Mouse (Mus musculus) inflammation-experienced regulatory T-cells (primary cell): ENCODE measurements around the gene AC124502.3. TPM values are rescaled to one million over a fixed set of nuclear protein-coding genes. Genes with fewer than 3 reads are reported as not detected.

Source experiments
- polyA plus RNA-seq, 2 experiments: library from polyadenylated mRNA; unstranded; fragments of 100-300 nt; shearing (Covaris generic); gene quantifications; one replicate each; pipeline ENCODE4 v1.2.1; 2017

Gene AC124502.3
- 1 to 10 TPM; 2.4 to 8.5 TPM for polyA plus RNA-seq

DNA sequence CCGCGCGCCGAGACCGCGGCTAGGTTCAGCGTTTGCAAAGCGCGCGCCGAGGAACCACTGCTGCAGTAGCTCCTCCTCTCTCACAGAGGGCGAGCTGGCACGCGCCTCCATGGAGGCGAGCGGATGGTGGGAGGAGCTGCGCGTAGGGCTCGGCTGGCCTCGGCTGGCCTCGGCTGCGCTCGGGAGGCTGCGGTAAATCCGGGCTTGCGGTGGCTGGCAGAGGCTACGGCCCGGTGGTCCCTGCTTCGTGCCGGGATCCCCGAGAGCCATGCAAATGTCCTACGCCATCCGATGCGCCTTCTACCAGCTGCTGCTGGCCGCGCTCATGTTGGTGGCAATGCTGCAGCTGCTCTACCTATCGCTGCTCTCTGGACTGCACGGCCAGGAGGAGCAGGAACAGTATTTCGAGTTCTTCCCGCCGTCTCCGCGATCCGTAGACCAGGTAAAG lies at the start of gene AC124502.3, which contains the start of gene B4gat1:
AC124502.3 (plus strand) TSS at position 183 of the 448 bp plus-strand sequence.
B4gat1 (plus strand) TSS at position 118 of the 448 bp plus-strand sequence.

DNA sequence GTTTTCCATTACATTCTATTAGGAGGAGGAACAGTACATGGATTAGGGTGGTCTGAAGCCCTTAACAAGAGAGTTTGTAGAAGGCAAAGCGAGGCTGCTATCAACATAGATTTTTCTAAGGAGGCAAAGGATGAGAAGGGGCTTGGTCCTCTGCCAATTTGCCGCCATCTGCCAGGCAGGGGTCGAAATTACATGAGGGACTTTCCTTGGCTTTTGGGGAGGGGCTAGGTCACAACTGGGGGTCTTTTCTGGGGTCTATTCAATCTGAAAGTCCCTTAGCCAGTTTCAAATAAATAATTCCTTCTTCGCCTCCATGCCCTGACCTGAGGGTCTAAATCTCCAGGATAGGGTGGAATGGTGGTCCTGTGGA lies 48.5 kb upstream of the AC124502.3 start, which contains the start of gene Npas4:
Npas4 (minus strand) TSS at position 61 of the 370 bp plus-strand sequence.

DNA sequence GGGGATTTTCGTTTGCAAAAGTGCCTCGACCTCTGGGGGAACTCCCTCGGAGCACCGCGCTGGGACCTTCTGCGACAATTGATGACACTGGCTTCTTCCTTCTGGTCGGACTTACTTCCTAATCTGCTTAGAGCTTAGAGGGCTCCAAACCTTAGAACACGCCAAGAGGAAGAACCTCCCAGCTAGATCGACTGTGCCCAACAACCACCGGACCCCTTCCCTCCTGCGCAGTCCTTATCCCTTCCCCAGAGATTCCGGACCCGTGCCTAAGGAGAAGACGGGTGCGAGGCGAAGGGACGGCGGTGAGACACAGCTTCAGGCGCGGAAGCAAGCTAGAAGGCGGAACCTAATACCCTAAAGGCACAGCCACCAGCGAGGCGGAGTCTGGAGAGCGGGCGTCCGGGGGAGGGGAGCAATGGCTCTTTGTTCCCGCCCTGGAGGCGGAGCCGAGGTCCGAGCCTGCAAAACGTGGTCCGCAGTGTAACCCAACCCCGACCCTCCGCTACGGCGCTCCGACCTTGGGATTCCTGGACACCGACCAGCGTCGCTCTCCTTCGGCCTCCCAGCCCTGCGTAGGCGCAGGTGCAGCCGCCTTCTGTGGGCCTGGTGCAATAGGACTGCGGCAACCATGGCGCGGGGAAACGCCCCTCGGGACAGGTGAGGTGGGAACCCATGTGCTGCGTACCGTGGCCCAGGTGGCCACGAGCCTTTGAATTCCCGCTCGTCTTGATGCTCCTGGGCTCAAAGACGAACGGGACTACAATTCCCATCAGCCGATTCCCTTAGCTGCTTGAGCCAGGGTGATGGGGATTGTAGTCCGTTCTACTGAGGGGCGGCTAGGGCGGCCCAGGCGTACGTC lies 14.8 kb upstream of the AC124502.3 start, which contains the start of gene Slc29a2:
Slc29a2 (plus strand) TSS at position 240 of the 859 bp plus-strand sequence.

DNA sequence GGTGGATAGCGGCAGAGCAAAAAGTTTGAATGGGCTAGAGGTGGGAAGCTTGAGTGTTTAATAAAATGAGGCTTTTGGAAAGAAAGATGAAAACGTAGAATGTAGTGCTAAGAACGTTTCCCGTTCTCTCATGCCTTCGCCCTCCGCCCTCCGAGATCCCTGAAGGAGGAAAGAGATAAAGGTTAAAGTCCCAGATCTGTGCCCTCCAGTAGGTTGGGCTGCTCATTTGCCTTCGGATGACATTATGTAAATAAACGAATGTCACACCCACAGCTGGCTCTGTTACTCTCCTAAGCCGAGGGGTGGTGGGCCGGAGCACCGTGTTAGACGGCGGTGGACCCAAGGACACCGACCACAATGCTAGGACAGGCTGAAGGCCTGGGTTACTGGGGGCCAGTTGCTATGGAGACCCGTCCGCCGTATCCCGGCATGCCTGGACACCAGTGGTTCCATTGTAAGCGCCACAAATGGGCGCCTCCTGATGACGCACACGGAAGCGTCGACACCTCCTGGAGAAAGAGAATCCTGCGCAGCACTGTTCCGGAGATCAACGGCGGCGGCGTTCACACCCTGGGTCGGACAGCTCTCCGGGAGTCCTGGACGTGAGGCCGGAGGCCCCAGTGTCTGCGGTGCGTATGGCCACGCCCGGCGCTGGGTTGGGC lies 2.3 kb downstream of the AC124502.3 start, which contains the start of gene Brms1:
Brms1 (plus strand) TSS at position 493 of the 662 bp plus-strand sequence.

DNA sequence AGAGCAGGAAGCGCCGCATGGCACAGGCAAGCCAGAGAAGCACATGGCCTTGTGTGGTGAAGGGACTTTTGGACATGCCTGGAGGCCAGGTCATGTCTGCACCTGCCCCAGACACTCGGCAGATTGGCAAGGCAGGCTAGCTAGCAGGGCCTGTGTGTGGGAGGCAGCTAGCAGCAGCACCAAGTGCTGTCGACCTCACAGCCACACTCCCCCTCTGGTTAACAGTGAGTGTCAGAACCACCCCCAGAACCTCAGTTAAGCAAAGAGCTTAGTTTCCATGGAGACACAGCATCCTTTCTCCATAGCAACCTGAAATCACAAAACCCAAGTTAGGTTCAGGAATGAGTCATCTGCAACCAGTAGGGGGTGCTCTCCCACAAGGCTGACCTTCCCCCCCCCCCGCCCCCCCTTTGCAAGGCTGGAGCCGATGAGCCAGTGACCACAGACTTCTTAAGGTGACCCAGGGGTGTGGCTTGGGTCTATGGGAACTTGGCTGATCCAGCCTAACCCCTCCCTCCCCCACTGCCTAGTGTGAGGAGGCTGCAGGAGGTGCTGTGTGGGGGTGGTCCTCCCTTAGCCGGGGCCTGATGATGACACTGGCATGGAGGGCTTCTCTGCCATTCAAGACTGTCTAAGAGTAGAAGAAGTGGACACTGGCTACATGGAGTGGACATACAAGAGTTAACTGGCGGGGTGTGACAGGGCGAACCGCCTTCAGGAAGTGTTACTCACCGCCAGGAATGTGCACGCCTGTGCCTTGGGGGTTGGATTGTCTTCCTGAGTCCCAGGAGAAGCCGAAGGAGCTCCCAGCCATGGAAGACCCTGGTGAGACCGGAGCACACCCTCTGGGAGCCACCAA lies 11.6 kb downstream of the AC124502.3 start, which contains the start of gene Rin1:
Rin1 (plus strand) TSS at position 435 of the 859 bp plus-strand sequence.

DNA sequence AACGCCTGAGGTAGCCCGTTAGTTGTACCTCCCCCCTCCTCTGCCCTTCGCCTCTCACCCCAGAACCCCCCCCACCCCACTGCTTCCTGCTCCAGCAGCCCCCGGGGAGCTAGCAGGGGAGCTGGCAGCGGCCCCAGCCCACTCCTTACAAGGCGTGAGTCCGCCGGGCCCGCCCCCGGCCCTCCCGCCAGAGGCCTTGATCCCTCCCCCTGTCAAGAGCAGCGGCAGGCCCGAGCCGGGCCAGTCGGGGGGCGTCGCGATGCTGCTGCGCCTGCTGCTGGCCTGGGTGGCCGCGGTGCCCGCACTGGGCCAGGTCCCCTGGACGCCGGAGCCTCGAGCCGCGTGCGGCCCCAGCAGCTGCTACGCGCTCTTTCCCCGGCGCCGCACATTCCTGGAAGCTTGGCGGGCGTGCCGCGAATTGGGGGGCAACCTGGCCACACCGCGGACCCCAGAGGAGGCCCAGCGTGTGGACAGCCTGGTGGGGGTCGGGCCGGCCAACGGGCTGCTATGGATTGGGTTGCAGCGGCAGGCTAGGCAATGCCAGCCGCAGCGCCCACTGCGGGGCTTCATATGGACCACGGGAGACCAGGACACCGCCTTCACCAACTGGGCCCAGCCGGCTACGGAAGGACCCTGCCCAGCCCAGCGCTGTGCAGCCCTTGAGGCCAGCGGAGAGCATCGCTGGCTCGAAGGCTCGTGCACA lies 29.3 kb downstream of the AC124502.3 start, which contains the start of gene Cd248:
Cd248 (plus strand) TSS at position 212 of the 703 bp plus-strand sequence.

DNA sequence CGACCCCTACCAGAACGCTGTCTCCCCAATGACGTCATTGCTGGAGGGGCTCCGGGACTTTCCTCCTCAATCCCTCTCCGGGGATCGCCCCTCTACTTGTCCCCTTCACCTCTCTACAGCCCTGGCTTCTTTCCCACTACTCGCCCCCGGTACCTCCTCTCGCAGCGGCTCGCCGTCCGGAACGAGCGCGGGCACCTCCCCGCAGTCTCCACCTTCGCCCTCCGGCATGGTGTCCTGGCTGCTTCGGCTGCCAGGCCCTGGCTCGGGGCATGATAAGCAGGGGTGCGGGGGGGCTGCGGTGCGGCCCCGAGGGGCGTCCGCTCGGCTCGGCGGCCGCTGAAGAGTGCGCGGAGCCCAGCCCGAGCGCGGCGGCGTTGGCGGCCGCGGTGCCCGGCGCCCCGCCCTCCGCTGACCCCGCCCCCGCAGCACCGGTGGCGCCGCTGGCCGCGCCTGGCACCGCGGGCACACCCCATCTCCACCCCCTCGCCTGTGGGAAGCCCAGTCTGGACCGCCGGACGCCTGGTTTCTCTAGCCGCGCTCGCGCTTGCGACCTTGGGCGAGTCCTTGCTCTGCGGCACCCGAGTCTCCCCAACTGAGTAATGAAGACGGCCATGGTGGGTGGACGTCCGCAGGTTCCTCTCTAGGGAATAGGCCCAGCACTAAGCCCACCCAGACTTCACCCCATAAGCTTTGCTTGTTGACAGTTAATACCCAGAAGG lies 46.6 kb downstream of the AC124502.3 start, which contains the start of gene Tmem151a:
Tmem151a (minus strand) TSS at position 387 of the 719 bp plus-strand sequence.

DNA sequence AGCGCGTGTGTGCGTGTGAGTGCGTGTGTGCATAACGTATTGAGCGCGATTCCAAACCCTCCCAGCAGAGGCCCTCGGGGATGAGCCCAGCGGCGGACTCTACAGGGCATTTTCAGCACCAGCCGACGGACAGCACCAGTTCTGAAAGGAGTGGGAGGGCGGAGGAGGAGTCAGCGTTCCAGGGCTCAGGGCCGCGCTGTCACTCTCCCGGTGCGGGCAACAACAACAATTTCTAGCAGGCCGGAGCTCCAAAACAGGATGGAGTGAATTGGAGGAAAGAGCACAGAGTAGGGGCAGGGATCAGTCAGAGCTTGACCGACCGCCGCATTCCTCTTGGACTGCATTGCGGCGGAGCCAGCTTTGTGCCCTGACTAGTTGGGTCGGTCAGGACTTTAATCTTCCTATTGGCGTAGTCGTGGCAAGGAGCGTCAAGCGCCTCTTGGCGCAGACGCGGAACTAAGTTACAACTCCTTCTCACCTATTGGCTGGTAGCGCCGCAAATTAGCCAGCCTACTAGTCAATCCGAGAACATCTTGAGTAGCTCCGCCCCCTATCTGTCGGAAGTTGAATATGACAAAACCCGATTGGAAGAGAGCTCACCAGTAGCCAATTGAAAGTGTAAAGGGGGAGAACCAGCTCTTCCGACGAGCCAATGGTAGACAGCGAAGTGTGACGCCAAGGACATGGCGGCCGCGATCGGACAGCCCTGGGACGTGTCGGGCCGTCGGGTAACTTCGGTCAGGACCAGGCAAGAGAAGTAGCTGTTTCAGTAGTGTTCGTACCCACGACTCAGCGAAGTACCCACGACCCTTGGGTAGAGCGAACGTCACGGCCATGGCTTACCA lies 49.4 kb downstream of the AC124502.3 start, which contains the start of gene Yif1a:
Yif1a (plus strand) TSS at position 655 of the 845 bp plus-strand sequence.

DNA sequence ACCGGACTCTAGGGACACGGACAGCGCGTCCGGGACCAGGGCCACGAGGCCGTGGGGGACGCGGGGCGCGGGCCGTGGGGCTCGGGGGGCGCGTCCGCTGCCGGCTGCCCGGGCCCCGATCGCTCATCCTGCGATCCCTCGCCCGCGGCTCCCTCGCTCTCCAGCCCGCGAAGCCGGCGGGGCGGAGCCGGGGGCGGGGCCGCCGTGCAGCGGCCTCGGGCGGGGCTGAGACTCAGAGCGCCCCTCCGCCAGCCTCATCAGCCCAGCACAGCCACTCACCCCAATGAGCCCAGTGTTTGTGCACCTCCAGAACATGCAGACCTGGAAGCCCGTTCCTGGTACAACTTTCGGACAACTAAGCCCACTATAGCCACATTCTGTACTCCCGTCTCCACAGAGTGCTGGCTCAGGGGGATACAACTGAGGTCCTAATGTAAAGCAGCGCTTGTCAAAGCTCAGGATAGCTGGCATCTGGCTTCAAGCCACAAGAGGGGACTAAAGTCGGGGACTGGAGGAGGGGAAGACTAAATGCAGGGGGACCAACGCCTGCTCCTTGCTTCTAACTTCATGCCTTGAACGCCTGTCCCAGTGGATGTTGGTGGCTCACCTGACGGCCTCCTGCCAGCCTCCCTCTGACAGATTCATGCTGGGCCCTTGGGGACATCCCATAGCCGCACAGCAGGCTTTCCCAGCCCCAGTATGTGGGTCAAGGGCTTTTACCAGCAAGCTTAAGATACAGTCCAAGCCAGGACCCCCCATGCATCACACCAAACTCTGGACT lies 59.9 kb downstream of the AC124502.3 start, which contains the start of gene Cnih2:
Cnih2 (minus strand) TSS at position 159 of the 781 bp plus-strand sequence.

Other genes starting within 250 kb of the AC124502.3 start
- gene Rbm4, start 245.0 kb upstream of the AC124502.3 start, polyA plus RNA-seq: 10 to 100 TPM; 49.9 to 54.0 TPM
- gene Gm21992, start 227.3 kb upstream of the AC124502.3 start, polyA plus RNA-seq: 10 to 100 TPM; 24.9 to 30.4 TPM
- 10 to 100 TPM; 61.5 to 84.0 TPM for gene Rbm14, start 227.3 kb upstream of the AC124502.3 start, polyA plus RNA-seq
- 100 to 1,000 TPM in 1 of 2 experiments, 10 to 100 TPM in 1; 72.7 to 120 TPM for gene Ccs, start 199.6 kb upstream of the AC124502.3 start, polyA plus RNA-seq
- gene Ccdc87, start 199.5 kb upstream of the AC124502.3 start, polyA plus RNA-seq: under 1 TPM in 1 of 2 experiments, not detected in 1; 0.55 TPM
- 1 to 10 TPM; 4.1 to 6.0 TPM for gene Ctsf, start 183.8 kb upstream of the AC124502.3 start, polyA plus RNA-seq
- under 1 TPM in 1 of 2 experiments, not detected in 1; 0.11 TPM for gene Actn3, start 161.0 kb upstream of the AC124502.3 start, polyA plus RNA-seq
- 1 to 10 TPM; 5.0 to 9.9 TPM for gene Zdhhc24, start 160.2 kb upstream of the AC124502.3 start, polyA plus RNA-seq
- 1 to 10 TPM in 1 of 2 experiments, under 1 TPM in 1; 0.71 to 3.0 TPM for gene Bbs1, start 132.3 kb upstream of the AC124502.3 start, polyA plus RNA-seq
- 100 to 1,000 TPM in 1 of 2 experiments, 10 to 100 TPM in 1; 93.7 to 123 TPM for gene Dpp3, start 110.6 kb upstream of the AC124502.3 start, polyA plus RNA-seq
- gene Peli3, start 95.8 kb upstream of the AC124502.3 start, polyA plus RNA-seq: 1 to 10 TPM in 1 of 2 experiments, under 1 TPM in 1; 0.70 to 1.9 TPM
- gene Mrpl11, start 76.7 kb upstream of the AC124502.3 start, polyA plus RNA-seq: 10 to 100 TPM; 60.3 to 63.9 TPM
- 1 to 10 TPM; 1.3 to 1.7 TPM for gene Npas4, start 48.6 kb upstream of the AC124502.3 start, polyA plus RNA-seq
- gene Slc29a2, start 15.0 kb upstream of the AC124502.3 start, polyA plus RNA-seq: 1 to 10 TPM; 3.4 TPM
- 10 to 100 TPM; 13.6 to 15.6 TPM for gene B4gat1, start 65 bp upstream of the AC124502.3 start, polyA plus RNA-seq
- 100 to 1,000 TPM; 103 to 106 TPM for gene Brms1, start 2.5 kb downstream of the AC124502.3 start, polyA plus RNA-seq
- under 1 TPM in 1 of 2 experiments, not detected in 1; 0.08 TPM for gene Rin1, start 11.6 kb downstream of the AC124502.3 start, polyA plus RNA-seq
- not detected for gene Cd248, start 29.2 kb downstream of the AC124502.3 start, polyA plus RNA-seq
- gene Tmem151a, start 46.6 kb downstream of the AC124502.3 start, polyA plus RNA-seq: under 1 TPM; 0.31 to 0.84 TPM
- gene Yif1a, start 49.6 kb downstream of the AC124502.3 start, polyA plus RNA-seq: 10 to 100 TPM; 59.7 to 66.6 TPM
- 1 to 10 TPM; 2.7 to 5.6 TPM for gene Cnih2, start 59.6 kb downstream of the AC124502.3 start, polyA plus RNA-seq
- 100 to 1,000 TPM; 187 to 249 TPM for gene Rab1b, start 68.2 kb downstream of the AC124502.3 start, polyA plus RNA-seq
- gene Klc2, start 79.7 kb downstream of the AC124502.3 start, polyA plus RNA-seq: 1 to 10 TPM; 5.0 to 8.7 TPM
- gene Pacs1, start 234.2 kb downstream of the AC124502.3 start, polyA plus RNA-seq: 100 to 1,000 TPM; 106 to 118 TPM